Mouse (Mus musculus): ENCODE measurements around the gene Gsdma3.

DNA sequence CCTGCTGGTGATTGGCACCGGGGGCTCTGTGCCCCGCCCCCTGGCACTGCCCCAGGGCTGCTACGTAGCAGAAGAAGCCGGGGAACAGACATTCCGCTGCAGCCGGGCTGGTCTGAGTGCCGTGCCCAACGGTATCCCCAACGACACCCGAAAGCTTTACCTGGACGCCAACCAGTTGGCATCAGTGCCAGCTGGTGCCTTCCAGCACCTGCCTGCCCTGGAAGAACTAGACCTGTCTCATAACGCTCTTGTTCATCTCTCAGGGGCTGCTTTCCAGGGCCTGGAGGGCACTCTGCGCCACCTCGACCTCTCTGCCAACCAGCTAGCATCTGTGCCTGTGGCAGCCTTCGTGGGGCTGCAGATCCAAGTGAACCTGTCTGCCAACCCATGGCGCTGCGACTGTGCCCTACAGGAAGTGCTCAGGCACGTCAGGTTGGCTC lies 27.3 kb upstream of the Gsdma3 start:
- TF ChIP-seq CTCF (IDR thresholded peaks at IDR 0.05; ENCODE audit: extremely low read depth, insufficient read depth, insufficient read length, insufficient replicate concordance) (no peak), POLR2A (IDR thresholded peaks at IDR 0.05; ENCODE audit: low read depth, low read length) (no peak)
